Mouse (Mus musculus): ENCODE measurements around the gene Asrgl1. TPM values are rescaled to one million over a fixed set of nuclear protein-coding genes. Genes with fewer than 3 reads are reported as not detected.
A peak's percentile ranks its signal among the peaks of the same experiment; 100 is the strongest.

The Asrgl1 gene
- total RNA-seq, 1 experiment from 2014 or later = 35.4 TPM

DNA sequence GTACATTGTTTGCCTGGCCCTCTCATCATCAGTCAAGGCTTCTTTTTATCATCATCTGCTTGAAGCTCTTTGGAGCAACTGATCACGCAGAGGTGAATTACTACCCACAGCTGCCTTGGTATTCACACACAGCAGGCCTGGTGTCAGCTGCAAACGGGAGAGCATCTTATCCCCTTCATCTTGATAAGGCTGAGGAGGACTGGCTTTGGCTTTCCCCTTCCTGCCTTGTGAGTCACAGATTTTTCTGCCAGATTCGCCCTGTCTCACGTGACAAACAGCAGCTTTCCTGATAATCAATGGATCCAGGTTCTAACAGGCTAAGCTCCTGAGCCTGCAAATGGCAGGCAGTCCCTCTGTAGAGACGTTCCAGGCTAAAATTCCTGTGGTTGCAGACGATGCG lies 55.5 kb downstream of the Asrgl1 start:
- no peak for ATAC-seq (replicated peaks in 1 of 2; ENCODE audit: insufficient read depth in 1 of 2, low FRiP score in 2 of 2, low TSS enrichment in 1 of 2, low read depth in 1 of 2, poor library complexity in 2 of 2, severe bottlenecking in 2 of 2)

DNA sequence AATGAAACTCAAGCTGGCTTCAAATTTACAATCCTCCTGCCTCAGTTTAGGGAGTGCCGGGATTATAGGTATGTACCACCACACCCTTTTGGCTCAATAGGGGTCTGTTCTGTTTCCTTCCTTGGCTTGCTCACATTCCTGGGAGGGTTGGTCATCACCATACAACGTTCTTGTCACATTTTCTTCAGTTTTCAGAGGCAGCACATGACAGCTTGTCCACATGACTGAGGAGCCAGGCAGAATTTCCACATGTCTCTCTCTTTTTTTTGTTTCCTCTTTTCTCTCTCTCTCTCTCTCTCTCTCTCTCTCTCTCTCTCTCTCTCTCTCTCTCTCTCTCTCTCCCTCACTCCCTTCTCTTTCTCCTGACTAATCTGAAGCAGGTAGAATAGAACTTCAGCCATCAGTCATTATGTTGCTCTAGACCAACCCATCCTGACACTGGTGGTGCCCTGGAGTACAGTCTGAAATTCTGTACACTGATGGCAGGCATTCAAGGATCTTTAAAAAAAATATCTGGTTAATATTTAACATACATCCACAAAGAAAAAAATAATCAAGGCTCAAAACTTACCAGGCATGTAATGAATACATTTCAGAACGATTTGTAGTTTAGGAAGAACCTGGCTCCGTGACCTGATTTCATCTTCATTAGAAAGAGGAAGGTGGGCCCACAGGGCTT lies 58.3 kb downstream of the Asrgl1 start:
- no peak for ATAC-seq (replicated peaks in 1 of 2; ENCODE audit: insufficient read depth in 1 of 2, low FRiP score in 2 of 2, low TSS enrichment in 1 of 2, low read depth in 1 of 2, poor library complexity in 2 of 2, severe bottlenecking in 2 of 2)

GRCm38 (mm10) chr19:9076035-9076434 lies 59.4 kb downstream of the Asrgl1 start:
- ATAC-seq (replicated peaks in 1 of 2; ENCODE audit: insufficient read depth in 1 of 2, low FRiP score in 2 of 2, low TSS enrichment in 1 of 2, low read depth in 1 of 2, poor library complexity in 2 of 2, severe bottlenecking in 2 of 2) = no peak

- ATAC-seq (replicated peaks in 1 of 2; ENCODE audit: insufficient read depth in 1 of 2, low FRiP score in 2 of 2, low TSS enrichment in 1 of 2, low read depth in 1 of 2, poor library complexity in 2 of 2, severe bottlenecking in 2 of 2) = no peak
Measured at GRCm38 (mm10) chr19:9075558-9075957, 59.9 kb downstream of the Asrgl1 start.

DNA sequence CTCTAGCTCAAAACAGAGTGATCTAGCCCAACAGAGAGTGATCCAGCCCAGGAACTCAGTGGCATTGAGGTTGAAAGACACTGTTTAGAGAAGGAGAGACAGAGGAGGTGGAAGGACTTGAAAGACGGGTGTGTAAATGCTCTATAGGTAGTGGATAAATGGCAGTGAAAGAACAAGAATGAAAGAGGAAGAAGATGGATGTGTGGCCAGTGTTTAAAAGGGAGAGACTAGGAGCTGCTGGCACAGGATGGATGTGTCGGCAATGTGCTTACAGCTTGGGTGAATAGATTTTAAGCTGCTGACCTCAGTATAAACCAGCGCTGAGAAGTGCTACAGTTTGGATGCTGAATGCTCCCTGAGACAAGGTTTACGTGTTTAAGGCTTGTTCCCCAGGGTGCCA lies 61.0 kb downstream of the Asrgl1 start:
- no peak for ATAC-seq (replicated peaks in 1 of 2; ENCODE audit: insufficient read depth in 1 of 2, low FRiP score in 2 of 2, low TSS enrichment in 1 of 2, low read depth in 1 of 2, poor library complexity in 2 of 2, severe bottlenecking in 2 of 2)

DNA sequence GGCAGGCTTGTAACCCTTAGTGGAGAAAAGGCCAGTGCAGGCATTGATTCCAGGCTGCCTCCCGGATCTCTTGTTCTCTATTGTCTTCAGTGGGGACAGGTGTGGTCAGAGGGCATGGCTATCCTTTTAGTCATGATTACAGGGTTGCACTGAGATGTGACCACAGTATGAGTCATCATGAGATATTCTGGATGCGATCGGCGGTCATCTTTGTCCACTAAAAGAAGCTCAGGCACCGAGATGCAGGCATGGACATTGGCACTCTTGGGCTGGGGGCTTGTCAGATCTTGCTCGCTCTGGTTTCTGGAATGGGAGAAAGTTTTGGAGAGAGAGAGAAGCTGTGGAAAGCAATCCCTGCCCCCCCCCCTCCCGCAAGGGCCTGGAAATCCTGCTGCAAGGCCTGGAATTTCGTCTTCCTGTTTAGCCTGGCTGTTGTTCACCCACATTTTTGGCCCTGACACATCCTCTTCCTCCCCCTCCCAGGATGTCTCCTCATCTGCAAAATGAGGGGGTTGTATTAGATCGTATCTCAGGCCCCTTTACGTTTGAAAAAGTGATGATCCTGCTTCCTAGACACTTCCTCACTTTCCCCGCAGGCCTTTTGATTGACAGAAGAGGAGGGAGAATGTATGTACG lies 61.5 kb downstream of the Asrgl1 start:
- ATAC-seq (replicated peaks in 1 of 2; ENCODE audit: insufficient read depth in 1 of 2, low FRiP score in 2 of 2, low TSS enrichment in 1 of 2, low read depth in 1 of 2, poor library complexity in 2 of 2, severe bottlenecking in 2 of 2) = no peak

DNA sequence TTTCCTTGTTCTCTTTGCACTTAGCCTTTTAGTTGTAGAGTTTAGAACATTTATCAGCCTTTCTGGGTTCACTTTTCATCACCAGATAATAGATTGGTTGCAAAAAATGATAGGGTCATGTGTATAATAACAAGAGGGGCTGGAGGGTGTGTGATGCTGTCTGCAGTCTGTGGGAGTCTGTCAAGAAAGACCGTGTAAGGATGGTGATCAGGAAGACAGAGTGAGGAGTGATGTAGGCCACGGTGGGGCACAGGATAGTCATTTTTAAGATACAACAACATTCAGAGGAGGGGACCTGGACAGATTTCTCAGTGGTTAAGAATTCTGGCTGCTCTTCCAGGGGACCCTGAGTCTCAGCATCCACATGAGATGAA lies 63.3 kb downstream of the Asrgl1 start:
- ATAC-seq (replicated peaks in 1 of 2; ENCODE audit: insufficient read depth in 1 of 2, low FRiP score in 2 of 2, low TSS enrichment in 1 of 2, low read depth in 1 of 2, poor library complexity in 2 of 2, severe bottlenecking in 2 of 2) = no peak

DNA sequence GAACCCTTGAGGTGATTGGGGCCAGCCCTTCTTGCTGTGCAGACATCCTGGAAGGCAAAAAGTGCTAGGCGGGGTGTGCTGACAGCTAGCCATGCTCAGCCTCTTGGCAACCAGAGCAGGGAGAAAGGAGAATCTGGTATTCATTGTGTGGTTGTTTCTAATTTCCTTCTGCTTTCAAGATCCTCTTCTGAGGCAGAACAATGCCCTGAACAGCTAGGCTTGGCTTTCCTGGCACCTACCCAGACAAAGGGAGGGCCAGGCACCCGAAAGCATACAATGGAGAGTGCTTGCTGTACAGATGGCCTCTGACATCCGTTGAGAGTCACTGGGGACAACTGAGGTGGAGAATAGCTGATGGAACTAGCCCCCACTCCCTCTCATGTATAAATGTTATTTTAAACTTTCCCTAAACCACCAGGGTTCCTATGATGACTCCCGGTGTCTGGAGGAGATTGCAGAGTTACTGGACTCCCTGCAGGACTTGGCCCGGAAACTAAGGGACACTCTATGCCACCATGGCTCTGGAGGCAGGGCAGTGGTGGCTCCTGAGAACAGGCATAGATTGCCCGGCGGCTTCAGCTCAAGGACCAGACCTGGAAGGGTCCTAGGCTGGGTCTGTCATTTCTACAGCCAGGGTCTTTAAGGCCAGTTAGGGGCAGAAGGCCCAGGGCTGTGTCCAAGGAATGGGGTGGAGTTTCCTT lies 63.8 kb downstream of the Asrgl1 start:
- ATAC-seq (replicated peaks in 1 of 2; ENCODE audit: insufficient read depth in 1 of 2, low FRiP score in 2 of 2, low TSS enrichment in 1 of 2, low read depth in 1 of 2, poor library complexity in 2 of 2, severe bottlenecking in 2 of 2) = peak; percentile 79 to 85

- no peak for ATAC-seq (replicated peaks in 1 of 2; ENCODE audit: insufficient read depth in 1 of 2, low FRiP score in 2 of 2, low TSS enrichment in 1 of 2, low read depth in 1 of 2, poor library complexity in 2 of 2, severe bottlenecking in 2 of 2)
Measured at GRCm38 (mm10) chr19:9070316-9070715, 65.1 kb downstream of the Asrgl1 start.

- ATAC-seq (replicated peaks in 1 of 2; ENCODE audit: insufficient read depth in 1 of 2, low FRiP score in 2 of 2, low TSS enrichment in 1 of 2, low read depth in 1 of 2, poor library complexity in 2 of 2, severe bottlenecking in 2 of 2) = no peak
Measured at GRCm38 (mm10) chr19:9069687-9070307, 65.6 kb downstream of the Asrgl1 start.

DNA sequence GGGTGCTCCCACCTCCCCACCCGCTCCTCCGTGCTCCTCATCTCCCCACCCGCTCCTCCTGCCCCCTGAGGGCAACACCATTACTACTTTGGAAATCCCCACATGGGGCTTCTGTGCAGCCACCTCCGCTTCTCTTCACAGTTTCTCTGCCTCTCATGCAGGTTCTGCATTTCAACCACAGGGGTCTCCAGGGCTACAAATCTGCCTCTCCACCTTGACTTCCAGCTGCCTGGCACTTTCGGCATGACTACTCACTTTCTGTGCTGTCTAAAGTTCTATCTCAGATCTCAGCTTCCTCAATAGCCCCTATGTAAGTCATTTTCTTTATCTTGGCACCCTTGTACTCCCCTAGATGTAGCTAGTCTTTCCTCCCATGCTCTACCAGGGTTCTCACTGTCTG lies 68.1 kb downstream of the Asrgl1 start:
- ATAC-seq (replicated peaks in 1 of 2; ENCODE audit: insufficient read depth in 1 of 2, low FRiP score in 2 of 2, low TSS enrichment in 1 of 2, low read depth in 1 of 2, poor library complexity in 2 of 2, severe bottlenecking in 2 of 2) = peak; percentile 15 to 37; a peak in 3 of 4 replicates

DNA sequence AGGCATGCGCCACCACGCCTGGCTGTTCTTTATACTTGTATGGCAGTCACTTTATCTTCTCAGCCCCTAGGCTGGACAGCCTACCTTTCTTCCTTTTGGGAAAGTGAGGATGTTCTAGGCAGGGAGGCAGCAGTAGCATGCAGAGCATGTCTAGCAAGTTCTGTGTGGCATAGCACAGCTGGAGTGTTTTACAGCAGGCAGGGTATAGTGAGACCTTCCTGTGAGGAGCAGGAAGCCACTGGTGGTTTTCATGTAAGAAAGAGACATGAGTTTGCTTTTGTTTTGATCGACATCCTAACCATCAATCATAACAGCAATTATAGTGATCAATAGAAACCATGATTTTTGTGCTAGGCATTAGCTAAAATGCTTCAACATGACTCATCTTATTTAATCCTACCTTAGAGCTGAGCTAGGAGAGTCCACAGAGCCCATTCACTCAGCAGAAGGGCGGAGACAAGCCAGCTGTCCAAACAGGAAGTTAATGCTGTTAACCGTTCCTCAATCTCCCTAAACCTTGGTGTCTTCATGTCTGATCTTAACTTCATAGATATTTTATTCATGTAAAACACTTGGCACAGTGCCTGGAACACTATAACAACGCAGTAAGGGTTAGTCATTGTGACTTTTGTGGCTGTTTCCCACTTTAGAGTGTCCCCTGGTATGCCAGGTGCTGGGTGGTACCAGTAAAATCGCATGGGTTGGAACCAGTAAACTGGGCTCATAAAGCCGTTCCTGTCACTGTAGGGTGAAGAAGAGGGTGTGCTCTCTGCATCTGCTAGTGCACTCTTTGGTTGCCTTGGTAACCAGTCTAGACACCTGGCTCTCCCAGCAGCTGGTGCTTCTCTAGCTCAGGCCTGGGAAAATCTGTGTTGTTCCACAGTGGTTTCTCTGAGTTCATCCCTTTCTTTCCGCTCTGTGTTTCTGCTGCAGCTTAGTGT lies 69.5 kb downstream of the Asrgl1 start:
- ATAC-seq (replicated peaks in 1 of 2; ENCODE audit: insufficient read depth in 1 of 2, low FRiP score in 2 of 2, low TSS enrichment in 1 of 2, low read depth in 1 of 2, poor library complexity in 2 of 2, severe bottlenecking in 2 of 2) = peak; percentile 42 to 65; a peak in 3 of 4 replicates

- ATAC-seq (replicated peaks in 1 of 2; ENCODE audit: insufficient read depth in 1 of 2, low FRiP score in 2 of 2, low TSS enrichment in 1 of 2, low read depth in 1 of 2, poor library complexity in 2 of 2, severe bottlenecking in 2 of 2) = no peak
Measured at GRCm38 (mm10) chr19:9063831-9064230, 71.6 kb downstream of the Asrgl1 start.

DNA sequence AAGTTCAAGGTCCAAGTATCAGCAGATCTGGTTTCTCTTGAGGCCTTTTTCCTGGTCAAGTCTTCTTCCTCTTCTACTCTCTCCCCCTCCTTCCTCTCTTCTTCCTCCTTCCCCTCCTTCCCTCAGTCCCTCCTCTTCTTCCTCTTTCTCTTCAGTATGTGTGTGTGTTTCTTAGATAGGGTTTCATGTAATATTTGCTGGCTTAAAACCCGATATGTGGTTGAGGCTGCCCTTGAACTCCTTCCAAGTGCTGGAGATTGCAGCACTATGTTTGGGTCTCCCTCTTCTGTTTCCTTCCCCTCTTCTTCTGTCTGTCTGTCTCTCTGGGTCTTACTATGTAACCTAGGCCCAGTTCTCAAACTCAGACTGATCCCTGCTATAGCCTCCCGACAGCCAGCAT lies 72.6 kb downstream of the Asrgl1 start:
- ATAC-seq (replicated peaks in 1 of 2; ENCODE audit: insufficient read depth in 1 of 2, low FRiP score in 2 of 2, low TSS enrichment in 1 of 2, low read depth in 1 of 2, poor library complexity in 2 of 2, severe bottlenecking in 2 of 2) = peak; percentile 34; a peak in 3 of 4 replicates

DNA sequence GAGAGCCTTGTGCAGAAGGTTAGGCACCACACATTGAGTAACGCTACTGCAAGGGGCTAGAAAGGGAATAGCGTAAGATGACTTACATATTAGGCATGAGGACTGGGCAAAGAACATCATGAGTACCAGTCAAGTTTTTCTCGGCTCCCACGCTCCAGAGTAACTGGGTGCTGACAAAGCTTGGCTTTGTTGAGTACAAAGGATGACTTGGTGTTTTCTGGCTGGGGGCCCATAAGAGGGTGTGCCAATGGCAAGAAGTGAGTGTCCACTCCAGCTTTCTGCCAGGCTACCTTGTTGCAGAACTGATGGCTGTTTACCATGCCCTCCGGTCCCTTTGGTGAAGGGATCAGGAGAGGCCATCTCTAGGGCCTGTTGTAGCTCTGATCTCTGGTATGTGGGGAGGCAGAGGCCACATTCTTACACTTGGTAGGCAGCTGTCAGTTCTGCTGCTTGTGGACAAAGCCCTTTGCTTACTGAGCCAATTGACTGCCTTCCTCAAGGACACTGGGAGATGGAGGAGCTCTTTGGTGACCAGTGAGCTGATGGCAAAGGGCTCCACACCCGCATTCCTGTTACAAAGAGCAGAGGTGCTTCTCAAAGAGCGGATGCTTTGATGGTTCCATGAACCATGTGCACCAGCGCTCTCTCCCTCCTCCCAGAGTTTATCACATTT lies 74.1 kb downstream of the Asrgl1 start:
- ATAC-seq (replicated peaks in 1 of 2; ENCODE audit: insufficient read depth in 1 of 2, low FRiP score in 2 of 2, low TSS enrichment in 1 of 2, low read depth in 1 of 2, poor library complexity in 2 of 2, severe bottlenecking in 2 of 2) = no peak

DNA sequence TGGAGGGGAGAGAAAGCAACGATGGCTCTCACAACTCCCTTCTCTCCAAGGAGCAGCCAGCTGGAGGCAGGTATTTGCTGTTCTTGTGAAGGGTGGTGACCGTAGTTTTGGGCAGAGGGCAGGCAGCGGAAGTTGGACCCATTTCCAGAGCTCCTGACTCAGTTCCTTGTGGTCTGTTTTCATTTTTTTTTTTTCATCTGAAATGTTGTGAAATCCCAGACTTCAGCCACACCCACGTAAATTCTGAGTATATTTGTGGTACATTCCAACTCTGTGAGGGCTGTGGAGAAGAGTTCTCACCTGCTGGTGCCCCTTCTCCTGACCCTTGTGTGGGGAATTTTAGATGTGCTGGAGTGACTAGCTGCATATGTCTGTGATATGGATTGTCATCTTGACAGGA lies 75.3 kb downstream of the Asrgl1 start:
- no peak for ATAC-seq (replicated peaks in 1 of 2; ENCODE audit: insufficient read depth in 1 of 2, low FRiP score in 2 of 2, low TSS enrichment in 1 of 2, low read depth in 1 of 2, poor library complexity in 2 of 2, severe bottlenecking in 2 of 2)
